Mouse (Mus musculus): Measurements from ENCODE around the gene Gpr37l1.

- TF ChIP-seq GATA1 (IDR thresholded peaks at IDR 0.05; ENCODE audit: borderline replicate concordance, low read length) = no peak
- TF ChIP-seq FLI1 (IDR thresholded peaks at IDR 0.05; ENCODE audit: low read length) = no peak
Measured at GRCm38 (mm10) chr1:135139906-135140305, 27.6 kb downstream of the Gpr37l1 start.
